Mouse (Mus musculus) ovary, postnatal 10 days (tissue): ENCODE measurements around the gene Ndufaf3.
"Not testable (repeated sequence)": the region's sequence is repeated elsewhere in the genome, so short reads cannot be mapped to it uniquely, and the experiment has no call there.

Experiments used
- DNase-seq: peaks from one replicate; pipeline ENCODE4 v3.0.0; 2022; ENCODE audit warnings: low spot score

The Ndufaf3 gene

DNA sequence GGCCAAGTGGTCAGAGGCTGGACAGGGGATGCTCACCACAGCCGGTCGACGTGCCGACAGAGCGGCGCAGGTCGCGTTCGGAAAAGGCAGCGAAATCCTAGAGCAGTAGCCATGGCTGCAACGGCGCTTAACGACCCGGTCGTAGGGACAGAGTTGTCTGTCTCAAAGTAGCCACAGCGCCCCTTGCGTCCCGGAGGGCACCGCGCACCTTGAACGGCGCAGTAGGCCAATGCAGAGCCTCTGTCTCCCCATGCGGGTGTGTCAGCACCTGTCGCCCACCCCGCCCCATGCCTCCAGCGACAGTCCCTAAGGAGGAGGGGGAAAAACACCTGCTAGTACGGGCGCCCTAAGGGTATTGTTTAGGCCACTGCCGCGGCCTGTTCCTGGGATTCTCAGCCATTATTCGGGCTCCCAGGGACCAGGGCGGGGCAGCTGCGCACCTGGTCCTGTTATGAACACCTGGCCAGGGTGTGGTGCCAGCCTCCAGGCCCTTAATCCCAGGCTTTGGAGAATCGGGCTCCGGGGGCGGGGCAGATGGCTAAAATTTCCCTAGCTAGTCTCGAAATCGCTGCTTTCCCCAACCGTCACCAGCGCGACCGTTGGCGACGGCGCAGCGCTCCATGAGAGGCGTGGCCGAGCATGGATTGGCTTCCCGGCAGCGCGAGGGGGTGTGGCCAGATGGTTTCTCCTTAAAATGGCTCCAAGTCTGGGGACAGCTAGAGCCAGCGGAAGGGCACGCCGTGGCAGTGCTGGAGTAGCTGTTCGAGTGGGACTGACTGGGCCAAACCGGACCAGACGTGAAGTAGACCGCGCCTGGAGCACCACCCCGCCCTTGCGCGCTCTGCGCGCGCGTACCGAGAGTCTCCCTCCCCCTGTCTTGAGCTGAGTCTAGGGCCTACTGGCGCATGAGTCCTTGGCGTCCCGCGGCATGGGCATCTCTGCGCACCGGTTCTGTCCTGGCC lies at the start of gene Ndufaf3:
Ndufaf3 (minus strand) TSS at position 620 of the 962 bp plus-strand sequence.
- peak; percentile 93 for DNase-seq

DNA sequence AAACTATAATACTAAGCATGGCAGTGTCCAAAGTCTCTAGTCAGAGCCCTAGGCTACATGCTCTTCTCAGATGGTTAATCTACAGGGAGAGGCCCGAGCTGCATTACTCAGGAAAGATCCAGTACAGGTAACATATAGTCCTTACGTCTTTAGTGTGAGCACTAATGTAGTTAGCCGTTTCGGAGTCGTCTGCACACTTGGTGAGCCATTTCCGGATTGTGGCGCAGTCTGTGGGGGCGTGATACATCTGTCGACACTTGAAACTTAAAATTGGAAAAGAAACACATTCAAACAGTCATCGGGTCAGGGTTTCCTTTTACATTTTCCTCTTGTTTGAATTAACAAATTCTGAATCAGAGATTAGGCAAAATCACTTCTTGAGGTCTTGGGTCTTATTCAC lies 44.3 kb upstream of the Ndufaf3 start:
- DNase-seq: no peak

DNA sequence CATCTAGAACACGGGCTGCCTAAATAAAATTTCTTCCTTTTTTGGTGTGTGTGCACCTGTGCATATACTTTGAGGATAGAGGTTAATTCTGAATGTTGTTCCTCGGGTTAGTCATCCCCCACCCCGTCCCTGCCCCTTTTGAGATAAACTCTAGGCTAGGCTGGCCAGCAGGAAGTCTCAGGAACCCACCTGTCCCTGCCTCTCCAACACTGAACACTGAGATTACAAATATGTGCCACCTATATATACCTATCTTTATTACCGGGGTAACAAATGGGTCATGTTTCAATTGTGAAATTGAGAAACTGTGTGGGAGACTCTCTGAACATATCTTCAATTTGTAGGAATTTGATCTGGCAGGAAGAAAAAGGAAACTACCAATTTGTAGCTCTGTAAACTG lies 41.7 kb upstream of the Ndufaf3 start:
- DNase-seq: no peak

DNA sequence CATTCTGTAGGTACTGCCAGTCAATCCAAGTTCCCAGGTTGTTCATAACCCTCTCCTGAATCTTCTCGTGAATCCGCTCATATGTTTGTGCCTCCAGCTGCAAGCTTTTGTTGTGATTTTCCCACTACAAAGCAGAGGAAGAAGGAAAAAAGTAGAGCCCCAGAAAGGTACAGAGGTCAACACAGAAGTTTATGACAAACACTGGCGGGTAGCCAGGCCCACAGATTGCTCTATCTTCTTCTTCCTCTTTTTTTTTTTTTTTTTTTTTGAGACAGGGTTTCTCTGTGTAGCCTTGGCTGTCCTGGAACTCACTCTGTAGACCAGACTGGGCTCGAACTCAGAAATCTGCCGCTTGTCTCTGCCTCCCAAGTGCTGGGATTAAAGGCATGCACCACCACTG lies 40.7 kb upstream of the Ndufaf3 start:
- not testable (repeated sequence) for DNase-seq

DNA sequence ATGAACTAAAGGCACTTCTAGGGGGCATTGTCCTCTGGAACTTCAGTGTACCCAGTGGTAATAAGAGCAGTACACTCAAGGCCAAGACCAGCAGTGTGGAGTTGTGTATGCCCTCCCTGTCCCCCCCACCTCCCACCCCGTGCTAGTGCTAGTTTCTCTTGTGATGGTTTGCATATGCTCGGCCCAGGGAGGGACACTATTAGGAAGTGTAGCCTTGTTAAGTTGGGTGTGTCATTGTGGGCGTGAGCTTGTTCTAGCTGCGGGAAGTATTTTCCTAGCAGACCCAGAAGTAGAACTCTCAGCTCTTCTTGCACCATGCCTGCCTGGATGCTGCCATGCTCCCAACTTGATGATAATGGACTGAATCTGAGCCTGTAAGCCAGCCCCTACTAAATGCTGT lies 34.8 kb upstream of the Ndufaf3 start:
- no peak for DNase-seq

DNA sequence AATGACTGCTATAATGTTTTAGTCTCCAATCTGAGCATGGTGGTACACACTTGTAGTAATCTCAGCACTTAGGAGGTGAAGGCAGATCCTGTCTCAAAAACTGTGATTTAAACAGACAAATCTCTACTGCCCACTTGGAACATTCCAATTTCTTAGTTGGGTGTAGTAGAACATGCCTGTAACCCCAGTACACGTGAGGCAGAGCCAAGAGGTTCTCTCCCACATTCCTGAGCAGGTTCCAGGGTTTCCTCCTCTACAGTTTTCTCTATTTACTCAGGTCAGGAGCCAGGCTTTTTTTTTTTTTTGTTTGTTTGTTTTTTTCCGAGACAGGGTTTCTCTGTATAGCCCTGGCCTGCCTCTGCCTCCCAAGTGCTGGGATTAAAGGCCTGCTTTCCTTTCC lies 32.8 kb upstream of the Ndufaf3 start:
- DNase-seq: no peak

DNA sequence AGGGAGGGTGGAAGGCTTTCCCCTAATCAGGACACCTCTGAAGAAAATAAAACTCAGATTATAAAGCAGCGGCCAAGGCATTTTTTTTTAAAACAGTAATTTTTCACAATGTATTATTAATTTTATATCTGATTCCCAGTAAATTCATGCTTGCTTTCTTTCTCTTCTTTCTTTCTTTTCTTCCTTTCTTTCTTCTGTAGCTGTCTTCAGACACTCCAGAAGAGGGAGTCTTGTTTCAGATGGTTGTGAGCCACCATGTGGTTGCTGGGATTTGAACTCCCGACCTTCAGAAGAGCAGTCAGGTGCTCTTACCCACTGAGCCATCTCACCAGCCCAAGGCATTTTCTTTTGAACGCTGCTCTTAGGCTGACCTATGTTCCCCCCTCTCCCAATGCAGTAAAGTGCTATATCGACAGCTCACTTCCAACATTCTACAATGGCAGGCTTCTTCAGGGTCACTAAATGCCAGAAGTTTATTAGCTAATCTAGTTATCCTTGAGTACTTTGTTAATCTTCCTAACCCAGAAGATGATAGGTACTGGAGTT lies 31.9 kb upstream of the Ndufaf3 start:
- DNase-seq: no peak

DNA sequence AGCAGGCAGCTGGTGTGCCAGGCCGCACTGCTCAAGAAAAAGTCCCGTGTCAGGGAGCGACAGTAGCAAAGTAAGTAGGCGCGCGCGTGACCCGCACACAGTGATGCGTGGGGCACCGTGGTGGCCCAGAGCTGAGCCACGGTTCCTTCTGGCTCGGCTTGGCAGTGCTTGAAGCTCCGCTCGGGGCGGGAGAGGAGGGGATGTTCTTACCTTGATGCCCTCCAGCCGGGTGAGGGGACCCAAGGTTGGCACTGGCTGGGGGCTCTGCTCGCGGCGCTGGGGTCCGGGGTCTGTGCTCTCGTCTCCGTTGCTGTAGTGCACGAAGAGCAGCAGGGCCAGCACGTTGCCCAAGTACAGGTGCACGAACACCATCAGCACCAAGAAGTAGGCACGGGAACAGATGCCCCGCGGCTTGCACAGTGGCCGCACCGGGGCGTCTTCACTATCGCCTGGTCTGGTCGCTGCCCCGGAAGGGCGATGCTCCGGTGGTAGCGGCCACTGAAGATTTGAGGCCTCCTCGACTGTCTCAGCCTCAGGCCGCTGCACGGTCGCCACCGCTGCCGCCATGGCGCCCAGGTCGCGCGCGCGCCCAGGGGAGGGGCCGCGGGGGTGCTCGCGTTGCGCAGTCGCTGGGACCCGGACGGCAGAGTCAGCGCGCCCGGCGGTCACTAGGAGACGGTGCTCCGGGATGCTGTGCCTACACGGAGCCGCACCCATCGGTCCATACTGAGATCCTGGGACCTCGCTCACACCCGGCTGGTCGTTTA lies 29.9 kb upstream of the Ndufaf3 start, which contains the start of gene P4htm:
P4htm (minus strand) TSS at position 670 of the 767 bp plus-strand sequence.
- DNase-seq: peak; percentile 56

DNA sequence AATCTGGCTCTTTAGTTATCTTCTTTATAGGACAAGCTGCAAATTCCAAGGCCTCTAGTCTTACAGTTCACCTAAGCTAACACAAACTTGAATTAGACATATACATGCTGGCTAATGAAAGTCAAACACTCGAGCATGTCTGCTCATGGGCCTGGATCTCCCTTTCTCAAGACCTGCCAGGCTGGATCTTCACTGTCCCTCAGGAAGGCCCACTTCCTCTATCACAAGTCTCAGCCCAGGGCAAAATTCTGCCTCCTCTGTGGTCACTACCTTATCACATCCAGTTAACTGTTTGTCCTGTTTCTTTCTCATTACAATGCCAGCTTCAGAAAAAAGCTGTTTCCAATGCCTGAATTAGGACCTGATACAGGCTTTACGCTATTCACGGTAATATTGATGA lies 27.1 kb upstream of the Ndufaf3 start:
- no peak for DNase-seq

DNA sequence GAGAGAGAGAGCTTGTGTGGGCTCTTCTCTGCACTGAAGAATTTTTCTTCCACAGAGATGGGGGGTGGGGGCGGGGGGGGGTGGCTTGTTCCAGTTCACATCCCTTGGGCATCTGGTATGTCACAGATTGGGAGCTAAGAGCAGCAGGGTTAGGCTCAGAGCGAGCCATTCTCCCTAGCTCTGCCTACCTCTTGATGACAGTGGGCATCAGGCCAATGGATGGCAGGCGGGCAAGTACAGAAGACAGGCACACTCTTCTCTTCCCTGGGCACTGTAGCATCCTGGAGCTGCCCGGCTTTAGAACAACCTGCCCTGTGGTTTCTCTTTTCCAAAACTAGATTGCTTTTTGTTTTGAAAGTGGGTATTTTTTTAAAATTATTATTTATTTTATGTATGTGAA lies 24.2 kb upstream of the Ndufaf3 start:
- no peak for DNase-seq

DNA sequence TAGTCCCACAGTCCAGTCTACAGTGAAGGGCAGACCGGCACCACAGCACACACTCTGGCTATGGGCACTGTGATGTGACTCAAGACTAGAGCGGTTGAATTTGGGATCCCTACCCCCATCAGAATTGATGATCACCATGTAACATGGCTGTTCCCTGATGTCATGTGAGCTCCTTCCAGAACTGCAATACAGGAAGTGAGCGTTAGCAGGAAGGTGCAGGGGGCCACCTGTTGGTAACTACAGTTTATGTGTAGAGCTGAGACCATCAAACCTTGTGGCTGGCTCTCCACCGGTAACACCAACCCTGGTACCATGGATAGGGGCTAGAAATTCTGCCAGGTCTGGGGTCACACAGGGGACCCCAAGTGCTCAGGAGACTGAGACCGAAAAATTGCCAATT lies 22.0 kb upstream of the Ndufaf3 start:
- DNase-seq: no peak

DNA sequence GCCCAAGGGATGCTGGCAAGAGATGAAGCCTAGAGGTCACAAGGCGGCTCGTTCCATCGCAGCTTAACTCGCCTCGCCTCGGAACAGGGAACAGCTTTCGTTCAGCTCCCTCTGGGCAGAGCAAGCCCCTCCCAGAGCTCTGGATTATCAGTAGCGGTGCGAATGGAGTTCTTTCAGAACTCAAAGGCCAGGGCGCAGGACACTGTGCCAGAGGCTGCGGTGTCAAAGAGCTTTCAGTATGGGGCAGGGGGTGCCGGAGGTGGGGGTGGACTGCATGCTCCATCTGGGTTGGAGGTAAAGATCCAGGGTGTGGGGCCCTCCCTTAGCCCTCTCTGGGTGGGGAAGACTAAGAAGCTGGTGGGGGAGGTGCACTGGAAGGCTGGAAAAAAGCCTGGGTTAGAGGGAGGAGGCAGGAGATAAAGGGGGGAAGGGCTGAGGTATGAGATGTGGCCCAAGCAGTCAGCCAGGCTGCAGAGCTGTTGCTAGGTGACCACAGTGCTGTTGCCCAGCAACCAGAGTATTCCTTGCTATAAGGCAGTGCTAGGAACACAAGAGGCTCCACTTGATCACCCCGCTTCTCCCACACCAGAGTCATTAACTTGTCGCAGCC lies 20.4 kb upstream of the Ndufaf3 start:
- DNase-seq: no peak

DNA sequence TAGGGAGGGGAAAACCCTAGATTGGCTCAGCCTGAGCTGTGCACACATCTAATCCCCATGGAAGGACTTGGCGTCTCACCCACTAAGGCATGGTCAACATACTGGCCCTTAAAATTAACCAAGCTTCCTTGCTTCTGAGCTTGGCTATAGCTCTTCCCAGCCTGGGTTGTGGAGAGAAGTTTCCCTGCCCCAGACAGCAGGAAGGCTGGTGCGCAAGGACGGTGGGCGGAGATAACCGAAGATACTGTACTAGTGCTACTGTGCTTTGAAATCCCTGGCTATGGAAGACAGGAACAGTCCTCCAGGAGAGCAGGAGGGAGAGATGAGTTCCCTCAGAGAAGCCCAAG lies 12.1 kb upstream of the Ndufaf3 start:
- no peak for DNase-seq

DNA sequence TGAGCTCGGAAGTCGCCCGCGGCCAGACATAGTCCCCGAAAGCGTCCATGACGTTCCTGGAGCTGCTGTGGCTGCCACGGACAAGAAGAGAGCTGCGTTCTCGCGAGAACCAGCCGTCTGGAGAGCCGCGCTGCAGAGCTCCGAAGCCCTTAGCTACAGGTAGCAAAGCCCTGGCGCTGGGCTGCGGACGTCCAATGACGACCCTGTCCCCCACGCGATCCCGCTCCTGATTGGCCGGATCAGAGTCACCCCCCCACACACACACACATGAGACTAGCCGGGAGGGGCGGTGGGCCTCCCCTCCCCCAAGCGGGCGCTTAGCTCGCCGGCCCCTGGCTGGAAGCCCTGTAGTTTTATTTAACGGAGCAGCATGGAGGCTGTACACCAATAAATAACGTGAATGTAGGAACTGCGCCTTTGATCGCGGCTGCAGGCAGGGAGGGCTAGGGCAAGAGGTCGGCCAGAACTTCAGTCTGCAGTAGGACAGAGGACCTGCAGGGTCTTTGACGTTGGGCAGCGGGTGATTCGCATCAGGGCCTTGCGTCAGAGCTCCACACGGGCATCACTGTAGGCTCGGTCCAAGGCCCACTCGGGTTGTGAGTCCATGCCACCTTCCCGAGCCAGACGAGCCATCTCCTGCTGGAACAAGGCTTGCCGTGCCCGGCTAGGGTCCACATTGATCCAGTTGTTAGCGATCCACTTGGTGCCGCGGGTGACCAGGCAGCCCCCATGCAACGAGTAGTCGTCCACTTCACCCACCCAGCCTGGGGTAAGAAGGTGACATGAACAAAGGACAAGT lies 11.5 kb upstream of the Ndufaf3 start, which contains the start of gene Wdr6:
Wdr6 (minus strand) TSS at position 195 of the 799 bp plus-strand sequence.
- DNase-seq: peak; percentile 85

DNA sequence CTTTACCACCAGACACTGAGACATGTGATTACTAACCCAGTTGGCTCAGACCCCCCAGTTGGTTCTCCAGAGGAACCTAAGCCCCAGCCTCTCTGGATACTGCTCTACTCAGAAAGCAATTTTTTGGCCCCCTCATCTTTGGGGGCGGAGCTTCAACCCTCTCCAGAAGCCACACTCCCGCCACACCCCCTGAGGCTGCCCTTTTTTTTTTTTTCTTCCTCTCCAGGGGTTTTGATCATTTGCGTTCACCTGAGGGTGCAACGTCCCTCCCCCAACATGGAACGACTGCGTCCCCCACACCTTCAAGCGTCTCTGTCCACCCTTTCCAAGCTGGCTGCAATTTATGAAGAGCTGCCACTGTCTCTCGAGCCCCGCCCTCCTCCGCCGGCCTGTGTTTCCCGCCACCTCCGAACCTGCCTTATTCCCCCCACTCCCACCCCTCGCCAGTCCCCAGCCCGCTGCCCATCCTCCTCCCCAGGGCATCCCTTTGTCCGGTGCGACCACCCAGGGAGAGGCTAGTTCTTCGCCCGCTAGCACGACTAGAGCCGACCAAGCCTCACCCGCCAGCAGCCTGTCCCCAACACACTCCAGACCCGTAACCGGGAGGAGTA lies 10.8 kb upstream of the Ndufaf3 start:
- no peak for DNase-seq

DNA sequence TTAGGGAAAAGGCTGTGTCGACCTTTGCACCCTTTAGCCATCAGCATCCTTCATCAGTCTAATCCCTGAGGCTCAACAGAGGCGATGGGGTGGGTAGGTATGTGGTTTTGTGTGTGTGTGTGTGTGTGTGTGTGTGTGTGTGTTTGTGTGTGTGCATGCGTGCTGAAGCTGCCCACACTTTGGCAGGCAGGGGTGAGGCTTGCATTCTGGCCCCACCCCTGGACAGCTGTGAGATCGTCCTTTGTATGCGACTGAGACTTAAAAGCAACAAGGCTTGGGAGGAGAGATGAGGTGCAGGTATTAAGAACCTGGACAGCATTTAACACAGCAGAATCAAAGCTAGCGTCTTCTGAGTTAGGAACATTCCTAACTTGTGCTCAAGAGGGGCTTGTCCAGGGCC lies 9.8 kb upstream of the Ndufaf3 start:
- DNase-seq: no peak

DNA sequence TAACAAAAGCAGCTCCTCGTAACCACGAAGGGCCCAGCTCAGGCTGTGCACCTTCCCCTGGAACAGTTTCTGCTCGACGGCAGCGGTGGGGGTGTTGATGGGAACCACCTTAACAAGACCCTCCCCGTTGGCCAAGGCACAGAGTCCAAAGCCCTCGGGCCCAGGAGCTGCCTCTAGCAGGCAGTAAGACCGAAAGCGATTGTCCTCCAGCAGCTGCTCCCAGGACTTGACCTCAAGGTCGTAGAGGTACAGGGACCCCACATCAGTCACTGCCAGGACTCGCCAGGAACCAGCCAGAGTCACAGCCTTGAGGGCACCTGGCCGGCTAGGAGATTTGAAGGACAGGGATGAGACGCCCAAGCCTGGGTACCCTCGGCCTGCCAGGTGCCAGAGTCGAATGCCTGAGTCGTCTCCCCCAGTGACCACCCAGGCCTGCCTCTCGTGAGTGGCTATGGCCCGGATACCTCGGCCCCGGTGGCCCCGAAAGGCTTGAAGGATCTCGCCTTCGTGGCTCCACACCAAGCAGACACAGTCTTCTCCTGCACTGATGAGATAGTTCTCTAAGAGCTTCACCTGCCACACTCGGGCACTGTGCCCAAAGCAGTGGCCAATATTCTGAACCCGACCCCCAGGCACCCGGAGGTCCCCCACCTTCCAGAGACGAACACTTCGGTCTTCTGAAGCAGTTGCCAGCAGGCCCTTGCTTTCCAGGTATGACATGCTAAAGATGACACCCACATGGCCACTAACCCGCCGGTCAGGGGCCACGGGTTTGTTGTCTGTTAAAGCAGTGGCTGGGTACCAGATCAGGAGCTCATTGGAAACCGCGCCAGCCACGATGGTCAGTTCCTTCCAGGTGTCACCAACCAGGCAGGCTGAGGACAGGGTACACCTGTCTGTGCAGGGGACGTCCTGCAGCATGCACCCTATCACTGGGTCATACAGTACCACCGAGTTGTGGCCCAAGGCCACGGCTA lies 8.4 kb upstream of the Ndufaf3 start:
- DNase-seq: no peak

DNA sequence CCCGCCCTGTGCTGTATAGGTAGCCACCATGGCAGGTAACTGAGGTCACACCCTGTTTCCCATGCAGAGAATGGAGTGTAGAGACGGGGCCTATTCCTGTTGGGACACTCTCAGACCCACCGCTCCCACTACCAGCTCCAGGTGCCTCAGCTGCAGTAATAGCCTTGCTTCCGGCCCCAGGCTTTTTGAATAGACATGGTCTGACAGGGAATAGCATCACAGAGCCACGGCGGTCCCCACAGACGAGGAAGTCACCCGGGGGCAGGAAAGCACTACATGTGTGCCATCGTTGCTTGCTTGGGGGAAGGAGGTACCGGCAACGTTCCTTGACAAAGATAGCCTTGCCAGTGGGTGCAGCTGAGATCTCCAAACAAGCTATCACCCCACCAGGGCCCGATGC lies 7.7 kb upstream of the Ndufaf3 start:
- DNase-seq: no peak

DNA sequence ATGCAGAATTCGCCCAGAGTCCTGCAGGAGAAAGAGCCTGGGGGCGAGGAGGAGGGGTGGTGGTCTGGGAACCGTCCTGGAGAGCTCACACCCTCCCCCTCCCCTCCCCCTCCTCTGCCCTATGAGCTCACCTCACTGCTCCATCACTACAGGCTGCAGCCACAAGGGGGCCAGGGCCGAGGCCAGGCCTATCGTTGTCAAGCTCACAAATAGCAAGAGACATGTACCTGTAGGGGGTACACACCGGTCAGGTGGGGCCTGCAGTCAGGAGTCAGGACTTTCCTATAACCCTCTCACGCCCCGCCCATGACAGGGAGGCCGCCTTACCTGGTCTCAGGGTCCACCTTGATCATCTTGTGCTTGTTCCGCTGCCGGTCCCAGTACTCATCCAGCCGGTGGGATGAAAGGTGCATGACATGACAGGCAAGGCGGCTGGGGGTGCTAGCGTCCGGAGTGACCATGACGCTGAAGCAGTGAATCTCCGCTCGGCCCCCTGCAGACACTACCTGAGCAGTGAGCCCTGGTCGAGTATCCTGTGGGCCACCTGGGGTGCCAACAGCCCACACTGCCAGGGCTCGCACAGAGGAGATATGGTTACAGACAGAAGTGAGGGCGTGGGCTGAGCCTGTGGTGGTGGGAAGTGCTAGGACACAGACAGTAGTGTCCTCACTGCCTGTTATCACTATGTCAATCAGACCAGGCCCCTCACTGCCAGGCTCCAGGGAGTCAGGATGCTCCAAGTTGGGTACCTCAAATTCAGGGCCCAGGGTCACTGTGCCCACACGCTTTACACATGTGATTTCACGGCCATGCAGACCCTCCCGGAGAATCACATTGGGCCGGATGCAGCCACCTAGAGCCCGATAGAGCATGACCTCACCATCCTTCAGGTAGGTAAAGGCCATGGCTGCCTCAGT lies 6.8 kb upstream of the Ndufaf3 start:
- no peak for DNase-seq
